Mouse (Mus musculus): ENCODE data around the gene Rab11fip4.

Rab11fip4 gene

DNA sequence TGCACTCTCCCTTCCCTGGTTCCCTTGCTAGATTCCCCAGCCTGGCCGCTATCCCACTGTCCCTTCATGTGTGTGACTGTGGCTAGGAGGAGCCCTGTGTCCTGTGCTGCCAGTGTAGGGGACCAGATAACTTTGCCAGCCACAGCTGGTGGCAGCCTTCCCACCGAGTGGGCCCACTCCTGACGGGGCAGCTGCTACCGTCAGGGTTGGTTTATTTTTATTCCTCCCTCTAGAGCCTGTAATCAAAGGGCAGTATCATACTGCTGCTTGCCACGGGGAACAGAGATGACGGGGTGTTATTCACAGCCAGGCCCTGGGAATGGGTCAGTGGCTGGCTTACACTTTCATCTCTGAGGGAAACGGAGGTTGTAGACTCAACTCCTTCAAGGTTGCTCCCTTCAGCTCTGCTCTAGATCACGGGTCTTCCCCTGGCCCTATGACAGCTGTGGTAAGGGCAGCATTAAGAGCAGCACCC, 53.7 kb downstream of the Rab11fip4 start:
- in situ Hi-C loops (cut with MboI; ENCODE audit: low pct_unique_long_range_greater_than_20kb in 1 of 2, low sequenced_read_pairs in 2 of 2, unreplicated experiment in 1 of 2): no loop called here

DNA sequence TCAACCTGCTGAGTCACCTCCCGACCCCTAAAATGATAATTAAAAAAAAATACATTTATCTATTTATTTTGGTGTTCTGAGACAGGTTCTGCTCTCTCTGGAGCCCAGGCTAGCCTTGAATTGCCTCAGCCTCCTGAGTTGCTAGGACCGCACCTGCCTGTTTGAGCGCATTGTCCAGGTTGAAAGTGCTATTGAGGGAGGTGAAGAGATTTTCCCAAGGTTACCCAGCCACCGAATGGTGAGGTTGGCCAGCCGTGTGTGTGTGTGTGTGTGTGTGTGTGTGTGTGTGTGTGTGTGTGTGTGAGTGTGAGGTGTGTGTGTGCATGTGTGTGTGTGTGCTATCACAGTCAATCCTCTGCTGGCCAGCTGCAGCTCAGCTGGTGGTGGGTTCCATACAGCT, 55.0 kb downstream of the Rab11fip4 start:
- in situ Hi-C loops (cut with MboI; ENCODE audit: low pct_unique_long_range_greater_than_20kb in 1 of 2, low sequenced_read_pairs in 2 of 2, unreplicated experiment in 1 of 2): no loop called here

DNA sequence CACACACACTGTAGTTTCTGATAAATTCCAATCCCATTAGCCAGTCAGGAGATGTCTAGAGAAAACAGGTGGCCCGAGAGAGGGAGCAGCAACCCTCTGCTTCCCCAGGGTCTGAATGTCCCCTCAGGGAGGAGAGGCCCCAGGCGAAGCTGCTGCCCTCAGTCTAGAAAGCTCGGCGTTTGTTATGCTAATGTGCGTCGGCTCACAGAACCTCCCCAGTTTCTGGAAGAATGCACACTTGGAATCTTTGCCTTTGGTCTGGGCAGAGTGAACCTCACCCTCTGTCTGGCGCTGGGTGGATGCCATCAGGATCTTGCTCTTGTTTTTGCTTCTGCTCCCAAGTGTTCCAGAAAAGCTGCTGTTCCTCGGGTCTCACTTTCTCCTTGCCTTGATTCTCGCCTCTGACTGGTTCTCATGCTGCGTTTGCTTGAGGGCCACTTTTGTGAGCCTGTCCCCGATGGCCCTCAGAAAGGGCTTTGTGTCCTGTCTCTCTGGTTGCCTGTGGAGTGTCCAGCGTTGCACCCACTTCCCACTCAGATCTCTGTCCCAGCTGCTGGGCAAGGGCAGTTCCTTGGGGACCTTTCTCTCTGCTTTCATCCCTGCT, 55.6 kb downstream of the Rab11fip4 start:
- in situ Hi-C loops (cut with MboI; ENCODE audit: low pct_unique_long_range_greater_than_20kb in 1 of 2, low sequenced_read_pairs in 2 of 2, unreplicated experiment in 1 of 2): no loop called here

DNA sequence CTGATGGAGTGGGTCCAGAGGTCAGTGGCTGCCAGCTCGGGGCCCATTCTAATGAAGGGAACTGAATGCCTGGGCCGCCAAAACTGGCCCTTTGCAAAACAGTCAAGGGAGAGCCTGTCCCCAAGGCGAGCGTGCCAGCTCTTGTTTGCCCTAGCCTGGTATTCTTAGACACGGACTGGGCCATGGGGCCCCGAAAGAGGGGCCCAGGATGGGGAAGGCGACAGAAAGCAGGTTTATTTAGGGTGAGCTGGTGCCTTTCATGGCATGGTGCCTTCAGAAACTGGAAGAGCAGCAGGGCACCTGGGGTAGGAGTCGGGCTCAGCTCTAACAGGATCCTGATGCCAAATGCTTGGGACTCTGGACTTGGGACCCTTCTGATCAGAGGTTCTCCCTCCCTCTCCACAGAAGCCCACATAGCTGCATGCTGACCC, 56.1 kb downstream of the Rab11fip4 start:
- in situ Hi-C loops (cut with MboI; ENCODE audit: low pct_unique_long_range_greater_than_20kb in 1 of 2, low sequenced_read_pairs in 2 of 2, unreplicated experiment in 1 of 2): no loop called here

DNA sequence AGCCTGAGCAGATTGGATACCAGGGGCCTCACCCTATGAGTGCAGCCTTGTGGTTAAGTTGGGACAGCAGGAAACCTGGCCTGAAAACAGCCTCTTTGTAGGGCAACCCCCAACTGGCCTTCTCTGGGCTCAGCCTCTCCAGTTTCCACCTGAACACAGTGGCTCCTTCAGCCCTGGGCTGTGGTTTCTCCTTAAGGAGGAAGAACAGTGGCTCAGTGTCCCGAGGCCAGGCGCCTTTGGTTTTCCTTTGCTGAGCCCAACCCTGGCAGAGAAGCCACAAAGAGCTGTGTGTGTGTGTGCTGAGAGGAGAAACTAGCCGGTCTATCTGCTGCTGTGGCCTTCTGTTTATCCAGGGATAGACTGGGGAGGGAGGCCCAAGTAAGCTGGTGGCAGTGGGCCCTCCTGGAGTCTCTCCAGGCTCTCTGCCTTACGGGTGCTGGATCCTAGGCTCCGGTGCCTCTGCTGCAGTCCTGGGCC, 59.4 kb downstream of the Rab11fip4 start:
- in situ Hi-C loops (cut with MboI; ENCODE audit: low pct_unique_long_range_greater_than_20kb in 1 of 2, low sequenced_read_pairs in 2 of 2, unreplicated experiment in 1 of 2): no loop called here

DNA sequence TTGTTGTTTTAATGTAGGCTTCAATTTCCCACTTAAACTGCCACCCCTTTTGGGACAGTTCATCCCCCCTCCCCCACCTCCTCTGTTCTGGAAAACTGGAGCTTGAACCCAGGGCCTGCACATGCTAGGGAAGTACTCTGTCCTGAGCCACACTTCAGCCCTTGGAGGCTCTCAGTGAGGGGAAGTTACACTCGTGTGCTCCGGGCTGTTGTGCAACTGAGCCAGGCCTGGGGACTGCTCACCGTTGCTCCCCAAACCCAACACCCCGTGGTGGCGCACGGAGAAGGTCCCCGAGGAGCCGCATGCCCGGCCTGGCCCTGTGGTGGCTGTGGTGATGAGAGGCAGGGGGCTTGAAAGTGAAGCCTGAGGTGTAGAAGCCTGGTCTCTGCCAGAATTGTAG, 61.2 kb downstream of the Rab11fip4 start:
- in situ Hi-C loops (cut with MboI; ENCODE audit: low pct_unique_long_range_greater_than_20kb in 1 of 2, low sequenced_read_pairs in 2 of 2, unreplicated experiment in 1 of 2): no loop called here

DNA sequence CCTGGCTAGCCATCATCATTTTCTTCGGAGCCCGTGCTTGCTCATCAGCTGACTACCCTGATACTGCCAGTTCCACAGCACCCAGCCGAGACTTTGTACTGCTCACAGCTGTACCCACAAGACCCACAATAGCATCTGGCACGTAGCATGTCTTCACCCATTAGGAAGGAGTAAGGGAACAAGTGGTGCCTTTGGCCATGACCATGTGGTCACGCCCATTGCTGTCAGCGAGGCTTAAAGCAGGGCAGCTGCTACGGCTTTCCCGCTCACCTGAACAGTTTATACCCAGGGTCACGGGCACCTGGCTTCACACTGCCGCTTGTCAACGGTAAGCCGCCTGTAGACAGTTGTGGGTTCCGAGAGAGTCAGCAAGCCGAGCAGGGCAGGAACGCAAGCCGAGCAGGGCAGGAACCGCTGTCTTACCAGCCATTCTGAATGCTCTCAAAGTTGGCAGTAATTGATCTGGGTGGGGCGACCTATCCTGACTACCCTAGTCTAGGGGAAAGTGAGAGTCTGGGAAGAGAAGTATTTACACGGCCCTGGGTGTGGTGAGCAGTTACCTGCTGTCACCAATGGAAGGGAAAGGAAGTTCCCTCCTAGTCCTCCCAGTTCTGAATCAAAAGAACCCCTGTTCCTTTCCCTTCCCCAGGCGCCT, 62.0 kb downstream of the Rab11fip4 start:
- in situ Hi-C loops (cut with MboI; ENCODE audit: low pct_unique_long_range_greater_than_20kb in 1 of 2, low sequenced_read_pairs in 2 of 2, unreplicated experiment in 1 of 2): no loop called here

DNA sequence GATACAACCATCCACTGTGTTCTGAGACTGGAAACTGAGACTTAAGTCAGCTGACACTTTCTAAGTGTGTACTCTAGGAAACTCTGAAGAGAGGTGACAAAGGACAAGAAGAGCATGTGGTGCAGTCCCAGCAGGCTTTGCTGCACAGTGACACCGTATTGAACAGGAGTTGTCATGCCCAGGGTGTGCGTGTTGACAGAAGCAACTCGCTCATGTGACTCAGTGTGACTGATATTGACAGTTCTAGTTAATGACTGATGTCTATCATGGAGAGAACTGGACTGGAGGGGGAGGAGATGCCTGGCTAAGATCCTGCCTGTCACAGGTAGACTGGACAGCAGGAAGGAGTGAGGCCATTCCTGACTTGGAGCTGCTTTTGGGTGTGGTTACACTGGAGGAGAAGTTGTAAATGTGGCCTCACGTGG, 63.4 kb downstream of the Rab11fip4 start:
- in situ Hi-C loops (cut with MboI; ENCODE audit: low pct_unique_long_range_greater_than_20kb in 1 of 2, low sequenced_read_pairs in 2 of 2, unreplicated experiment in 1 of 2): no loop called here

DNA sequence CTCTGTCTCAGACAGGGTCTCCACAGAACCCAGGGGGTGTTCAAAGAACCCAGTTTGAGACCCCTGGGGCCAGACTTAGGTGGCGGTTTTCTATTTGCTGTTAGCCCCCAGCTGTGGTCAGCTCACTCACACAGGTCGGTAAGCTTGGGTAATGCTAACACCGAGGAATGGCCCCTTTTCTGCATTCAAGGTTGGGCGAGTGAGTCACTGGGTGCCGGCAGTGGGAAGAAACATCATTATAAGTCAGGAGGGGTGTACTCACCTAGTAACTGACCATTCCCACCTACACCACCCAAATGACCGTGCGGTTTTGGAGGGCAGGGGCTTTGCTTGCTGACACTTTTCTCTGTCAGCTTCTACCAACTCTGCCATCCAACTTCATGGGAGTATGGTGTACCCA, 64.6 kb downstream of the Rab11fip4 start:
- in situ Hi-C loops (cut with MboI; ENCODE audit: low pct_unique_long_range_greater_than_20kb in 1 of 2, low sequenced_read_pairs in 2 of 2, unreplicated experiment in 1 of 2): no loop called here

DNA sequence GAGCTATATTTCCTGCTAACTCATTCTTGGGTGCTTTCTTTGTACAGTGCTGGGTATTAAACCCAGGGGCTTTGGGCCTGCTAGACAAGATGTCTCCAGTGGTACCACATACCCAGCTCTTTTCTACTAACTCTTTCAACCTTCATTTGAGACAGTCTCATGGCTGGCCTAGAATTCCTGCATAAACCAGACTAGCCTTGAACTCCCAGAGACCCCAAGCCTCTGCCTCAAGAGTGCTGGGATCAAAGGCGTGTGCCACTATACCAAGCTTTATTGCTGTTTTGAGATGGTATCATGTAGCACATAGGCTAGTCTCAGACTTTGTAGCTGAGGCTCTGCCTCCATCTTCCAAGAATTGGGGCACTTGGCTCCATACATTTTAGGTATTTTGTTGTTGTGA, 65.5 kb downstream of the Rab11fip4 start:
- in situ Hi-C loops (cut with MboI; ENCODE audit: low pct_unique_long_range_greater_than_20kb in 1 of 2, low sequenced_read_pairs in 2 of 2, unreplicated experiment in 1 of 2): no loop called here

DNA sequence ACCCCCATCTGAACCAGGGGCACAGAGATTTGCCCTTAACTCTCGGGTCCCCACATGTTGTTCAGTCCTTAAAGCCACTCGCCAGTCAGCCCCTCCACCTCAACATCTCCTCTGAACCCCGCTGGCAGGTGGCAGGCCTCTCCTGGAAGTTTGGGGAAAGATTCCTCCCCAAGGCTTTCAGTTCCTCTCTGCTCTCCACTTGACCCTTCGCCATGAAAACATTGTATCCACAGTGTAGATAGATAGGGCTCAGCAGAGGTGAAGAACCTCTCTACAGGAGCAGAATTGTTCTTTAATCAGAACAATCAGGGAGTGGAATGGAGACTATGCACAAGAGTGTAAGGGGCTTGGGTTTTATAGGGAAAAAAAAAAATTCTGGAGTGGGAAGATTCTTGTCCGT, 66.0 kb downstream of the Rab11fip4 start:
- in situ Hi-C loops (cut with MboI; ENCODE audit: low pct_unique_long_range_greater_than_20kb in 1 of 2, low sequenced_read_pairs in 2 of 2, unreplicated experiment in 1 of 2): no loop called here

DNA sequence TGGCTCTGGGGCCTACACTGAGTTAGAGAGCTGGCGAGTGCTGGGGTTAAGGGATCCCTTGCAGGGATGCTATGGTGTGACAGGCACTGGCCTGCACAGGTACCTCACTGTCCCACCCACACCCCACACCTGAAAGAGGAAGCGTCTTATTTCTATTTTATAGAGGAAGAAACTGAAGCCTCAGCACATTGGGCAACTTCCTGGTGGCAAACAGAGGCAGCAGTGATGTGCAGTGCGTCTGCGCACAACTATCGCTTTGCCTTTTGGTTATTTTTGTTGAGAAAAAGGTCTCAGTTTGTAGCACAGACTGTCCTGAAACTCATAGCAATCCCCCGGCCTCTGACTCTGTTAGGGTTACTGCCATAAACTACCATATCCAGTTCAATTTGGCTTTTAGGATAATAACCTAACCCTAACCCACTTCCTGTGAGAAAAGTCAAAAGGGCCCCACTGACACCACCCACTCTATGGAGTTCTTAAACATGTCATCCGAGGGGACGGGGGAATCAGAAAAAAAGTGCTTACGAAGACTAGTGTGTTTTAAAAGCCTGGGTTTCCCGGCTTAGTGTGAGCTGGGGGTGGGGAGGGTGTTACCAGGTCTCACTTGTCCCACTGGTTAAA, 67.3 kb downstream of the Rab11fip4 start:
- in situ Hi-C loops (cut with MboI; ENCODE audit: low pct_unique_long_range_greater_than_20kb in 1 of 2, low sequenced_read_pairs in 2 of 2, unreplicated experiment in 1 of 2): no loop called here

DNA sequence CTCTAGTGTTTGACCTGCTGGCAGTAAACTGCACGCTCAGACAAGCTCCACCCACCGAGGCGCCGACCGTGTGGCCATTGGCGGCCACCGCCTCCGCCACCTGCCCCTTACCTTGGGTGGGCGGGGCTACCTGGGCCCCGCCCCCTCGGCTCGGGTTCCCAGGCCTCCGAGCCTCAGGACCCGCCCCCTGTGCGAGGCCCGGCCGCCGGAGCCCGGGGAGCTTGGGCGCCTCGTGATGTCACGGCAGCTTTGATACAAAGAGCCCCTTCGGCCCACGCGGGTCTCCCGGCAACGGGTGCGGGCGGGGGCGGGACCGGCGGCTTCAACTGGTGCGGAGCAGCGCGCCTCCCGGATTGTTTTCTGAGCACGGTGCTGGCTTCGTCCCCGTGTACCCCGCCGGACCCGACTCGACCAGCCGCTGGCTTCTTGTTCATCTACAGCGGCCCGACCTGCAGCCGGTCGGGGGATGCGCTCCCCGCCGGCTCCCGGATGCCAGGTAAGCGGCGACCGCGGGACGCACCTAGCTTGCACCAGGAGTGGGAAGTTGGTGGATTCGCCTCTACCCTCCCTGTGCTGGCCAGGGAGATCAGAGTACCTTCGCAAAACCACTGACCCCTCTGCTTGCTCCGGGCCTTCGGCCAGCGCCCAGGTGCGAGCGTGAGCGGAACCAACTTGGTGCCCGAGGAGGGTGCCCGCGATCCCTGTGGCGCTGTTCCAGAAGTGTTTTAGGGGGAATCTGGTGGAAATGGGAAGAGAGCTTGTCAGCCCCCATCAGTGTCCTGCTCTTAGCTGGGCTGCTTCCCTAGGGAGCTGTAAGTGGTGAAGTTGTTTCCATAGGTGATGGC, 69.6 kb downstream of the Rab11fip4 start:
- in situ Hi-C loops (cut with MboI; ENCODE audit: low pct_unique_long_range_greater_than_20kb in 1 of 2, low sequenced_read_pairs in 2 of 2, unreplicated experiment in 1 of 2): no loop called here

DNA sequence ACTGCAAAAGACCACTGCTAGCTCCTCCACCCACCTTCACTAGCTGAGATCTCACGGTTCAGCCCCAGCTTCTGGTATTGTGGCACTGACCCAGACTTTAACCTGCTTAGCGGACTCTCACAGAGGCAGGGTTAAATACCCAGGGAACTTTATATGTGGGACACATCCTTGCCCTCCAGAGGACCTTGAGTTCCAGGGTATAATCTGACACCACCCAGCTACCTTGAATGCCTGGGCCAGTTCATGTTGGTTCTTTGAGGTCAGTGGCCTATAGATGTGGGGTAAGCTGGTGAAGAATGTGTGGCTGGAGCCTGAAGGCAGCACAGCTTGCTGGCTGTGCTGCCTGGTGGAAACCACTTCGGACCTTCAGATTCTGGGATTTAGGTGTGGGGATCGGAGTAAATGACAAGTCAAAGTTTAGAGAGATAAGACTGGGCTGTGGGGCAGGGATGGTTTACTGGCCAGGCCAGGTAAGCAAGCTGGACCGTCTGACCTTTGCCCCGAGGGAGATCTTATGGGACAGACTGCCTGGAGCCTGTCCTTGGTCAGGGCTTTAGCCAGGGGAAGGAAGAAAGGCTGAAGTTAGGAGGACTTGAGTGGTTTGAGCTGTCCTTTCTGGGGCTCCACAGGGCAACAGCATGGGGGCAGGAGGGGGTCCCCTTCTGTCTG, 71.0 kb downstream of the Rab11fip4 start:
- in situ Hi-C loops (cut with MboI; ENCODE audit: low pct_unique_long_range_greater_than_20kb in 1 of 2, low sequenced_read_pairs in 2 of 2, unreplicated experiment in 1 of 2): no loop called here

DNA sequence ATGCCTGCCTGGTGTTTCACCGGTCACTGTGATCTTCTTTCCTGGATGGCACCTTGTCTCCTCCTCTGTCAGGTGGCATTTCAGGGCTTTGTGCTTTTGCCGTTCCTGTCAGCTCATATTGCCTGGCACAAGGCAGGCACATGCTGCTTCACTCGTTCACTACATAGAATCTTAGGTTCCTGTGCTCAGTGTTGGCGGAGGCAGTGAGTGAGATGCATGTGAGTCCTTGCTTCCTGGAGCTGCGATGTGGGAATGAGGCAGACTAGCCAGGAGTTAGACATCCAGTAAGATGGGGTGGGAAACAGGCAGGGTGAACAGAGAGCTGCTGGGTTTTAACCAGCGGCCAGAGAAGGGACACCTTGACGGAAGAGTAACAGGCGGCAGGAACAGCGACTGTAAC, 72.1 kb downstream of the Rab11fip4 start:
- in situ Hi-C loops (cut with MboI; ENCODE audit: low pct_unique_long_range_greater_than_20kb in 1 of 2, low sequenced_read_pairs in 2 of 2, unreplicated experiment in 1 of 2): no loop called here

DNA sequence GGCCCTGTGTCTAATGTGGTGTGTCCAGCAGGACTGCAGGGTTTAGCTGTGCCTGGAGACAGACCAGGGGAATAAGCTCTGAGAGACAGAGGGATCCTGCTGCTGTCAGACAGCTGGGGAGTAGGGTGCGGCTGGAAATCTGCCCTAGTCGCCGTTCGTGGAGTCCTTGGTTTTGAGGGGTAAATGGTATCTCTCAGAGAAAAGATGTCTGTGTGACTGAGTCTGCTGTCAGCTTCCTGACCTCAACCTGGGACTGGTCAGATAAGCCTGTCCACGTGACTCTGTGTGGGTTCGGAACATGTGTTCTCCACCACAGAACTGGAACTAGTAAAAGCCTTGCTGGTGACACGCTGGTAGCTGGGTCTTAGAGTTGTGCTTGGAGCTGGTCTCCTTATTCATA, 72.6 kb downstream of the Rab11fip4 start:
- in situ Hi-C loops (cut with MboI; ENCODE audit: low pct_unique_long_range_greater_than_20kb in 1 of 2, low sequenced_read_pairs in 2 of 2, unreplicated experiment in 1 of 2): no loop called here

DNA sequence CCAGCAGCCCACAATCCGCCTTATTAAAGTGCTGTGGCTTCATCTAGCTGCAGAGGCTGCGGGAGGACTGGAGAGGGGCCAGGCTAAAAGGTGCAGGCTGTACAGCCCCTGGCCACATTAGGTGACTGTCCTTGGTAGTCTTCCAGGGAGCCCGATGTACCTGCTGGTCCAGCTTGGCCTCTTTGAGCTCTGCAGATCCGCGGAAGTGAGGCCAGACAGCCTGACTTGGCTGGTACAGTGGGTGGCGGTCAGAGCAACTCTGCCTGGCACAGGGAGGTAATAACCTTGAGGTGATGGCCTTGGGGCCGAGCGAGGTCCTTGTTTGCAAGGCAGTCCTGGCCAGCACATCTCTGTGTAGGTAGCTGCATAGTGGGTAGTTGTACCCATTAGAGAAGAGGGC, 75.5 kb downstream of the Rab11fip4 start:
- in situ Hi-C loops (cut with MboI; ENCODE audit: low pct_unique_long_range_greater_than_20kb in 1 of 2, low sequenced_read_pairs in 2 of 2, unreplicated experiment in 1 of 2): no loop called here

DNA sequence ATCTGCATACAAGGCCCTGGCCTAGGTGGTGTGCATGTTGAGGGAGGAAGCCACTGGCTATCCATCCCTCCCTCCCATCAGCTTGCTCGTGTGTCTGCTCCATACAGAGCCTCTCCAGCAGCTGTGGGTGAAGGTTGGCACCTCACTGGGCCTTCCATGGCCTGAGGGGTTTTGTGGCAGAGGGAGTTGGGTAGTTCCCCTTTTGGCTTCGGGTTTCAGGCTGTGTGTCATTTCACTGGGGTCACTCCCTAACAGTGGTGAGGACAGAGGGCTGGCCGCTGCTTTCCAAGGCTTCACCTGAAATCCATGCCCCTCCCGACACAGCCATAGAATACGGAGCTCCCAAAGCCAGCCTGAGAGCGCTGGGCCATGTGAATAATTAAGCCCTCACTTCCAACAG, 78.2 kb downstream of the Rab11fip4 start:
- in situ Hi-C loops (cut with MboI; ENCODE audit: low pct_unique_long_range_greater_than_20kb in 1 of 2, low sequenced_read_pairs in 2 of 2, unreplicated experiment in 1 of 2): no loop called here

DNA sequence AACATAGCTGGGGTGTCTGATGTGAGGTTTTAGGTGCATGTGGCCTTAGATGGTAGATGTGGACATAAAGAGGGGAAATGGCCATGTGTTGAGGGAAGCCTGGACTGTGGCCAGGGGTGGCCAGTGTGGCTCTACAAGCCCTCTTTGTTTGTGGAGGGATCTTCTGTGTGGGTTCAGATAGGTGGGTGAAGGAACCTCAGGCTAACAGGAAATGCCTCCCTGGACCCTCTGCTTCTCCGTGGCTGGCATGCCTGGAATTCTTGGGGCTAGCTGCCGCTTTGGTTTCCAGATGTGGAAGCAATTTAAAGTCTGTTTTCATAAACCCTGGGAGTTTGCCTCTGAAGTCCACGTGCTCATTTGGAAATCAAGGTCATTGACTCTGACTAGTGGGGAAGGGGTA, 78.9 kb downstream of the Rab11fip4 start:
- in situ Hi-C loops (cut with MboI; ENCODE audit: low pct_unique_long_range_greater_than_20kb in 1 of 2, low sequenced_read_pairs in 2 of 2, unreplicated experiment in 1 of 2): no loop called here
